8 mouse cellular contexts compared by ENCODE assay signal in the genomic region with DNA sequence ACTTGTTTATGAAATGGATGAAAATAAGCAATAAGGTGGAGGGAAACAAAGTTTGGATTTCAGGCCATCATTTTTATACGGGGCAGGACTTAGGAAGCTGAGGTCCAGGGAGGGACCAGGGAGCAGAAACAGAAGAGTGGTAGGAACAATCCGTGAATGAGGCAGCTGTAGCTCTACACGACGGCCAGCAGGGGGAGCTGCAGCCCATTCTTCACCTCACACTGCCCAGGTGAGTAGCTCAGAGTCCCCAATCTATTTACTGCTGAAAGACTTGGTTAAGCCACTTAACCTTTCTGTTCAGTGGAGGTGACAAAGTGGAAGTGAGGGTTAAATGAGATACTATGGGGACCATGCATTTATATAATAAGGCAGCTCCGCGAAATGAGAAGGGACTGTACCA.
A peak's percentile ranks its signal among the peaks of the same experiment; 100 is the strongest.
DNase-seq lines count a peak whose midpoint lies in the region; ATAC-seq lines count a peak whose summit lies in the region.

No protein-coding gene starts in this region.

- intact Hi-C loops in left cerebral cortex, postnatal 36 days (cut with DNase I): loop anchor here (2.0 kb wide), 2 partner anchors 98 to 636 kb away; no protein-coding TSS in a partner anchor

- peak; percentile 89 for ATAC-seq in frontal cortex, adult (ENCODE audit: low TSS enrichment)
- ATAC-seq in monocyte, adult 5-6 weeks (replicated peaks; ENCODE audit: insufficient number of reproducible peaks, low FRiP score, low TSS enrichment, poor library complexity, severe bottlenecking): 0 out of 2 replicates have a peak, but pooled peaks have one; percentile 68
- ATAC-seq in stomach, embryonic 14.5 days (ENCODE audit: insufficient number of reproducible peaks, insufficient read depth, low FRiP score, low read depth): 0 out of 2 replicates have a peak, but pooled peaks have one; percentile 46

- H3K9me3 ChIP-seq in stomach, embryonic 14.5 days (ENCODE audit: control insufficient read depth, low read depth, low read length): no peaks in the 10 kb centered on the region

- no peaks in the 10 kb centered on the region for H3K27me3 ChIP-seq in stomach, embryonic 14.5 days (ENCODE audit: control insufficient read depth, insufficient read depth, low read length)

- no peaks in the 10 kb centered on the region for H3K36me3 ChIP-seq in stomach, embryonic 14.5 days (ENCODE audit: control insufficient read depth, insufficient read depth, low read length)

- DNase-seq in ovary, postnatal 10 days (ENCODE audit: low spot score): peak; percentile 44
- DNase-seq in ovary, adult 18-20 months (ENCODE audit: low spot score): no peak
- DNase-seq in cerebellum, adult 8-10 months: peak; percentile 77
- peak; percentile 67 for DNase-seq in induced T-regulatory cell, adult 2 months (ENCODE audit: low read depth)
- DNase-seq in left cerebral cortex, postnatal 36 days (ENCODE audit: low spot score in 2 of 2): peak; percentile 28 to 44

- H3K4me1 ChIP-seq in stomach, embryonic 14.5 days (ENCODE audit: control insufficient read depth, insufficient read depth, low read length): no peaks in the 10 kb centered on the region

- 29% methylated on average over 6 of the region's 6 CpGs for WGBS in stomach, embryonic 14.5 days

- H3K9ac ChIP-seq in stomach, embryonic 14.5 days (replicated peaks; ENCODE audit: low read depth, low read length): no peak overlapping the region

- H3K27ac ChIP-seq in stomach, embryonic 14.5 days (ENCODE audit: low read length): no peak overlapping the region

- no peak overlapping the region for H3K4me2 ChIP-seq in stomach, embryonic 14.5 days (replicated peaks; ENCODE audit: low read depth, low read length)

- no peak overlapping the region for H3K4me3 ChIP-seq in stomach, embryonic 14.5 days (ENCODE audit: low read depth, low read length)
